Mouse (Mus musculus): ENCODE data around the gene Ptrh1. TPM values are rescaled to one million over a fixed set of nuclear protein-coding genes. Genes with fewer than 3 reads are reported as not detected.

Ptrh1 gene
- polyA plus RNA-seq, 1 experiment from 2014 or later = 6.7 TPM

Other genes starting within 250 kb of the Ptrh1 start
- 10.4 and 10.9 TPM in 2 replicates for gene Fam102a, start 240.5 kb upstream of the Ptrh1 start, polyA plus RNA-seq (2015; fragmentation: Nextera tagmentation; extraction: Ambion mirVana)
- gene Dpm2, start 204.9 kb upstream of the Ptrh1 start, polyA plus RNA-seq (2015; fragmentation: Nextera tagmentation; extraction: Ambion mirVana) = 111 and 118 TPM in 2 replicates
- gene Pip5kl1, start 201.0 kb upstream of the Ptrh1 start, polyA plus RNA-seq (2015; fragmentation: Nextera tagmentation; extraction: Ambion mirVana) = 1.8 and 2.5 TPM in 2 replicates
- gene 9430097D07Rik, start 200.1 kb upstream of the Ptrh1 start, polyA plus RNA-seq (2015; fragmentation: Nextera tagmentation; extraction: Ambion mirVana) = 0.19 and 0.23 TPM in 2 replicates
- gene St6galnac4, start 188.7 kb upstream of the Ptrh1 start, polyA plus RNA-seq (2015; fragmentation: Nextera tagmentation; extraction: Ambion mirVana) = 37.2 and 39.5 TPM in 2 replicates
- 29.5 and 29.7 TPM in 2 replicates for gene St6galnac6, start 176.1 kb upstream of the Ptrh1 start, polyA plus RNA-seq (2015; fragmentation: Nextera tagmentation; extraction: Ambion mirVana)
- 42.0 and 49.8 TPM in 2 replicates for gene Ak1, start 154.0 kb upstream of the Ptrh1 start, polyA plus RNA-seq (2015; fragmentation: Nextera tagmentation; extraction: Ambion mirVana)
- 43.5 and 45.6 TPM in 2 replicates for gene Eng, start 129.2 kb upstream of the Ptrh1 start, polyA plus RNA-seq (2015; fragmentation: Nextera tagmentation; extraction: Ambion mirVana)
- gene Fpgs, start 71.6 kb upstream of the Ptrh1 start, polyA plus RNA-seq (2015; fragmentation: Nextera tagmentation; extraction: Ambion mirVana) = 34.3 and 35.4 TPM in 2 replicates
- gene Cdk9, start 62.7 kb upstream of the Ptrh1 start, polyA plus RNA-seq (2015; fragmentation: Nextera tagmentation; extraction: Ambion mirVana) = 106 and 112 TPM in 2 replicates
- gene Sh2d3c, start 54.7 kb upstream of the Ptrh1 start, polyA plus RNA-seq (2015; fragmentation: Nextera tagmentation; extraction: Ambion mirVana) = 21.2 and 22.9 TPM in 2 replicates
- gene 6330409D20Rik, start 34.8 kb upstream of the Ptrh1 start, polyA plus RNA-seq (2015; fragmentation: Nextera tagmentation; extraction: Ambion mirVana) = 0.51 TPM in 1 of 2 replicates, not detected in the other
- gene Tor2a, start 18.6 kb upstream of the Ptrh1 start, polyA plus RNA-seq (2015; fragmentation: Nextera tagmentation; extraction: Ambion mirVana) = 72.7 and 74.5 TPM in 2 replicates
- gene Ttc16, start 153 bp upstream of the Ptrh1 start, polyA plus RNA-seq (2015; fragmentation: Nextera tagmentation; extraction: Ambion mirVana) = 0.37 and 0.61 TPM in 2 replicates
- gene Cfap157, start 8.6 kb downstream of the Ptrh1 start, polyA plus RNA-seq (2015; fragmentation: Nextera tagmentation; extraction: Ambion mirVana) = 1.3 TPM in 2 replicates
- gene Stxbp1, start 71.5 kb downstream of the Ptrh1 start, polyA plus RNA-seq (2015; fragmentation: Nextera tagmentation; extraction: Ambion mirVana) = 20.8 and 20.9 TPM in 2 replicates
- gene Fam129b, start 100.3 kb downstream of the Ptrh1 start, polyA plus RNA-seq (2015; fragmentation: Nextera tagmentation; extraction: Ambion mirVana) = 48.5 and 55.8 TPM in 2 replicates
- gene Rpl12, start 185.8 kb downstream of the Ptrh1 start, polyA plus RNA-seq (2015; fragmentation: Nextera tagmentation; extraction: Ambion mirVana) = 159 and 175 TPM in 2 replicates
- 13.9 and 14.1 TPM in 2 replicates for gene Lrsam1, start 185.8 kb downstream of the Ptrh1 start, polyA plus RNA-seq (2015; fragmentation: Nextera tagmentation; extraction: Ambion mirVana)
- gene Slc2a8, start 206.3 kb downstream of the Ptrh1 start, polyA plus RNA-seq (2015; fragmentation: Nextera tagmentation; extraction: Ambion mirVana) = 27.3 and 28.9 TPM in 2 replicates